Mouse (Mus musculus) gastrocnemius, postnatal 10 days (tissue): ENCODE results near the gene Slc1a7. TPM values are rescaled to one million over a fixed set of nuclear protein-coding genes. Genes with fewer than 3 reads are reported as not detected.

ENCODE experiments used
- DNase-seq: peaks from one replicate; pipeline ENCODE4 v3.0.0; 2021; ENCODE audit warnings: mixed read lengths
- total RNA-seq, 2 experiments: library from RNA; stranded (reverse); gene quantifications; 2 replicates each; pipeline ENCODE4 v1.2.3; 2021

Gene Slc1a7
- total RNA-seq, 2 experiments from 2014 or later: not detected

- DNase-seq: no peak
Observed at GRCm38 (mm10) chr4:108052673-108053072, 84.5 kb downstream of the Slc1a7 start.

- DNase-seq: no peak
Observed at GRCm38 (mm10) chr4:108055873-108056272, 87.7 kb downstream of the Slc1a7 start.

DNA sequence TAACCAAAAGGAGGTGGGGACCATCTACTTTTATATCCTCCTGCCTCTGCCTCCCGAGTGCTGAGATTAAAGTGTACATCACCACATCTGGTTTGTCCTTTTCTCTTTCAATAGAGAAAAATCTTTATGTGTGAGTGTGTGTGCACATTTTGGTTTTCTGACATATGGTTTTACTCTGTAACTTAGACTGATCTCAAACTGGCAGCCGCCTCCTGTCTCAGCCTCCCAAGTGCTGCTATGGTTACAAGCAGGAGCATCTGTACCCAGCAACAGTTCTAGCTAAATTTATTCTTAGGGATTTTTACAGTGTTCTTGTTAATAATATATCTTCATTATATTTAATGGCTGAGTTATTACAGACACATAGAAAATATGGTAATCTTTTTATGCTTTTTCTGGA lies 89.1 kb downstream of the Slc1a7 start:
- DNase-seq: no peak

DNA sequence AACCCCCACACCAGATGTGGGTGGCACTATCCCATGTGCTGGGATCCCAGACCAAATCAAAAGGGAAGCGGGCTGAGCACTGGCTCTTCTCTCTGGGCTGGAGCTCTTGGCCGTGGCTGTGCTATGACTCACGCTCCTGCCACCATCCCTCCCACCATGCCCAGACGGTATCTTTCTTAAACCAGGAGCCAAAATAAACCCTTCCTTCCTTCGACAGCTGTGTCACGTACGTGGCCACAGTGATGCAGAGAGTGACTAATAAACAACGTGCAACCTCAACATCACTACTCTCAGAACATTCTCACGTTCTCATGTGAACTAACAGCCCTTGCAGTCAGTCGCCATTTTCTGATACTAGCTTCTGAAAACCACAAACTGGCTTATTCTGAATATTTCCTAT lies 90.0 kb downstream of the Slc1a7 start:
- no peak for DNase-seq

DNA sequence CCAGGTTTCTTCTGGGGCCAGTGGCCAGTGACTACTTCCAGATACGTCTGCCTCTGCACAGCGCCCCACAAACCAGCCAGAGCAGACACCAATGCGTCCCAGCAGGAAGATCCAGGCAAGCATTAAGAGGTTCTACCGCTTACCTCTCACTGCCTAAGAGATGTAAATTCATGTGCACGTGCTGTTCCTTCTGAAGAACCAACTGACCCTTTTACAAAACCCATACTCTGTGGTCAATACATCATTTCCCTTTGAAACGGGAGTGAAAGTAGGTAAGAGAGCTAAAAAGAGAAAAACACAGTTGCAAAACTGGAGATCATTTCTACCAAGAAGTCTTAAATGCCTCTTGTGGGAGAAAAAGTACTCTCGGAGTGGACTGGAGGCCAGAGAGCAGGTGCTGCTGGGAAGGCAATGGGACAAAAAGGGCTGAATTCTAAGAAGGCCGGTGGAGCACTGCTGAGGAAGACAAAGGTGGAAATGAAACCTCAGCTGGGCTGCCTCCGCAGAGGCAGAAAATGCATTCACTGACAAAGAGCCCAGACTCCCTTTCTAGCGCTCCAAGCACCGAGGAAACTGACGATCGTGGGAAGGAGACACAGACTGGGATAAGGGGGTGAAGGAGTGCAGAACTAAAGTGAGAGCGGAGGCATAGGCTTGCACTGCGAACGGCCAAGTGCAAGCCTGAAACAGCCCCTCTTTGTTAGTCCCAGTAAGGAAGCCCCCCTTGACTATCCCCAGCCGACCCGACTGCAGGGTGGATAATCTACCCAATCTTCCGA lies 91.7 kb downstream of the Slc1a7 start:
- no peak for DNase-seq

GRCm38 (mm10) chr4:108060774-108061173 lies 92.6 kb downstream of the Slc1a7 start:
- DNase-seq: no peak

GRCm38 (mm10) chr4:108062524-108062923 lies 94.4 kb downstream of the Slc1a7 start:
- DNase-seq: no peak

Other genes starting within 250 kb of the Slc1a7 start
- 1 to 10 TPM in 1 of 2 experiments, under 1 TPM in 1; 0.99 to 1.7 TPM for gene Lrp8, start 166.1 kb upstream of the Slc1a7 start, total RNA-seq
- 10 to 100 TPM; 38.6 to 41.3 TPM for gene Magoh, start 88.6 kb upstream of the Slc1a7 start, total RNA-seq
- gene 0610037L13Rik, start 78.5 kb upstream of the Slc1a7 start, total RNA-seq: 10 to 100 TPM; 57.6 to 65.4 TPM
- 10 to 100 TPM; 45.4 to 46.0 TPM for gene Cpt2, start 44.7 kb upstream of the Slc1a7 start, total RNA-seq
- 1 to 10 TPM; 7.6 to 9.7 TPM for gene Podn, start 128.1 kb downstream of the Slc1a7 start, total RNA-seq
- 100 to 1,000 TPM; 114 to 126 TPM for gene Scp2, start 176.7 kb downstream of the Slc1a7 start, total RNA-seq
- 1 to 10 TPM; 3.1 to 3.4 TPM for gene Echdc2, start 197.1 kb downstream of the Slc1a7 start, total RNA-seq
- gene Zyg11a, start 249.7 kb downstream of the Slc1a7 start, total RNA-seq: under 1 TPM; 0.20 to 0.40 TPM